Mouse (Mus musculus): ENCODE measurements around the gene Hivep3.

- TF ChIP-seq CTCF (IDR thresholded peaks at IDR 0.05; ENCODE audit: control insufficient read depth, insufficient read depth, insufficient replicate concordance, low read depth, low read length) (no peak), POLR2A (IDR thresholded peaks at IDR 0.05; ENCODE audit: control insufficient read depth, low read depth, low read length) (no peak)
Observed at GRCm38 (mm10) chr4:120056451-120056850, 322.9 kb downstream of the Hivep3 start.
